Mouse (Mus musculus) forebrain, embryonic 15.5 days (tissue): ENCODE results near the gene Adar. TPM values are rescaled to one million over a fixed set of nuclear protein-coding genes. Genes with fewer than 3 reads are reported as not detected.

Experiments used
- ATAC-seq: fragments of 200-750 bp; cut with Nextera tagmentation; replicated peaks from 2 replicates; pipeline ENCODE4 v1.8.0; 2017; ENCODE audit warnings: mild to moderate bottlenecking, moderate TSS enrichment, moderate library complexity
- H3K27ac ChIP-seq: fragments of 300-500 bp; sonication (generic); replicated peaks from 2 replicates; pipeline ENCODE4 v1.5.1; 2015; ENCODE audit warnings: mild to moderate bottlenecking, inconsistent platforms
- H3K27me3 ChIP-seq: fragments of 300-500 bp; sonication (generic); 2 replicates; pipeline ENCODE4 v1.6.1; 2015; ENCODE audit warnings: inconsistent platforms
- H3K36me3 ChIP-seq: fragments of 300-500 bp; sonication (generic); 2 replicates; pipeline ENCODE4 v1.6.1; 2015; ENCODE audit warnings: mild to moderate bottlenecking, inconsistent platforms
- H3K4me1 ChIP-seq: fragments of 300-500 bp; sonication (generic); 2 replicates; pipeline ENCODE4 v1.6.1; 2015; ENCODE audit warnings: inconsistent platforms
- H3K4me2 ChIP-seq: fragments of 300-500 bp; sonication (generic); replicated peaks from 2 replicates; pipeline ENCODE4 v1.6.1; 2015; ENCODE audit warnings: mild to moderate bottlenecking, inconsistent platforms
- H3K4me3 ChIP-seq: fragments of 300-500 bp; sonication (generic); 2 replicates; pipeline ENCODE4 v1.5.1; 2015; ENCODE audit warnings: mild to moderate bottlenecking, inconsistent platforms
- H3K9ac ChIP-seq: fragments of 300-500 bp; sonication (generic); replicated peaks from 2 replicates; pipeline ENCODE4 v1.6.1; 2015; ENCODE audit warnings: mild to moderate bottlenecking, inconsistent platforms
- H3K9me3 ChIP-seq: fragments of 300-500 bp; sonication (generic); 2 replicates; pipeline ENCODE4 v1.6.1; 2016; ENCODE audit warnings: inconsistent platforms
- WGBS: fragments of 180-500 bp; shearing (Covaris S2); methylation state at CpG from one replicate; pipeline ENCODE4 v1.1.7; 2015; ENCODE audit warnings: mixed read lengths; 5-methylcytosine and 5-hydroxymethylcytosine counted together
- polyA plus RNA-seq: library from polyadenylated mRNA; unstranded; fragments of >200 nt; fragmentation: Nextera tagmentation; extraction: Ambion mirVana; gene quantifications from 2 replicates; pipeline ENCODE4 v1.2.1, GENCODE M21; 2015

The Adar gene
- polyA plus RNA-seq, 1 experiment from 2014 or later: 25.6 TPM

GRCm38 (mm10) chr3:89703596-89703995 lies 11.2 kb upstream of the Adar start:
- no peak overlapping the region for H3K4me3 ChIP-seq
- no peak overlapping the region for H3K9ac ChIP-seq
- H3K4me2 ChIP-seq: no peak overlapping the region
- no peaks in the 10 kb centered on the region for H3K36me3 ChIP-seq
- no peaks in the 10 kb centered on the region for H3K4me1 ChIP-seq
- H3K9me3 ChIP-seq: no peaks in the 10 kb centered on the region
- ATAC-seq: no peak
- H3K27me3 ChIP-seq: no peaks in the 10 kb centered on the region
- H3K27ac ChIP-seq: no peak overlapping the region
- WGBS: 48% methylated on average over 3 of the region's 3 CpGs

- ATAC-seq: no peak
- H3K27ac ChIP-seq: no peak overlapping the region
- no peak overlapping the region for H3K9ac ChIP-seq
- H3K27me3 ChIP-seq: no peaks in the 10 kb centered on the region
- no peaks in the 10 kb centered on the region for H3K4me1 ChIP-seq
- H3K4me3 ChIP-seq: no peak overlapping the region
- WGBS: 78% methylated on average over 6 of the region's 6 CpGs
- H3K4me2 ChIP-seq: no peak overlapping the region
- H3K9me3 ChIP-seq: no peaks in the 10 kb centered on the region
- no peaks in the 10 kb centered on the region for H3K36me3 ChIP-seq
Observed at GRCm38 (mm10) chr3:89704064-89704463, 10.8 kb upstream of the Adar start.

- Histone ChIP-seq H3K4me1 (peaks cover 20% of the 10 kb centered on the region), H3K36me3 (no peaks in the 10 kb centered on the region), H3K4me2 (peak overlapping the region; percentile 66), H3K27ac (peak overlapping the region; percentile 88), H3K9me3 (no peaks in the 10 kb centered on the region), H3K9ac (peak overlapping the region; percentile 72), H3K4me3 (peak overlapping the region; percentile 63), H3K27me3 (no peaks in the 10 kb centered on the region)
- under 1% methylated on average over 59 of the region's 59 CpGs for WGBS
- ATAC-seq: peak; percentile 78
Observed at GRCm38 (mm10) chr3:89715207-89715966, 565 bp downstream of the Adar start.

- no peak for ATAC-seq
- WGBS: 39% methylated on average over 6 of the region's 6 CpGs
Observed at GRCm38 (mm10) chr3:89715967-89716256, 1.1 kb downstream of the Adar start.

GRCm38 (mm10) chr3:89722032-89722431 lies 7.2 kb downstream of the Adar start:
- no peaks in the 10 kb centered on the region for H3K36me3 ChIP-seq
- H3K9me3 ChIP-seq: no peaks in the 10 kb centered on the region
- peaks cover 12% of the 10 kb centered on the region for H3K4me1 ChIP-seq
- no peak overlapping the region for H3K9ac ChIP-seq
- H3K27me3 ChIP-seq: no peaks in the 10 kb centered on the region
- ATAC-seq: no peak
- no peak overlapping the region for H3K4me3 ChIP-seq
- H3K4me2 ChIP-seq: no peak overlapping the region
- no peak overlapping the region for H3K27ac ChIP-seq

More at GRCm38 (mm10) chr3:89715967-89716256, 1.1 kb downstream of the Adar start:
- H3K27me3 ChIP-seq: no peaks in the 10 kb centered on the region
- peaks cover 20% of the 10 kb centered on the region for H3K4me1 ChIP-seq
- peak overlapping the region; percentile 72 for H3K9ac ChIP-seq
- H3K27ac ChIP-seq: peak overlapping the region; percentile 88
- no peaks in the 10 kb centered on the region for H3K36me3 ChIP-seq
- H3K4me3 ChIP-seq: peak overlapping the region; percentile 63
- H3K9me3 ChIP-seq: no peaks in the 10 kb centered on the region
- peak overlapping the region; percentile 66 for H3K4me2 ChIP-seq

GRCm38 (mm10) chr3:89723400-89724084 lies 8.7 kb downstream of the Adar start:
- H3K9me3 ChIP-seq: no peaks in the 10 kb centered on the region
- H3K4me3 ChIP-seq: no peak overlapping the region
- H3K4me1 ChIP-seq: peaks cover 12% of the 10 kb centered on the region
- H3K4me2 ChIP-seq: no peak overlapping the region
- H3K27me3 ChIP-seq: no peaks in the 10 kb centered on the region
- H3K9ac ChIP-seq: no peak overlapping the region
- no peak overlapping the region for H3K27ac ChIP-seq
- WGBS: 58% methylated on average over 7 of the region's 7 CpGs
- H3K36me3 ChIP-seq: no peaks in the 10 kb centered on the region
- ATAC-seq: no peak

- Histone ChIP-seq H3K9me3 (no peaks in the 10 kb centered on the region), H3K27ac (no peak overlapping the region), H3K4me2 (no peak overlapping the region), H3K9ac (no peak overlapping the region), H3K4me1 (peaks cover 30% of the 10 kb centered on the region), H3K27me3 (no peaks in the 10 kb centered on the region), H3K4me3 (no peak overlapping the region), H3K36me3 (no peaks in the 10 kb centered on the region)
- WGBS: 24% methylated on average over 4 of the region's 4 CpGs
- ATAC-seq: no peak; the same call in 1 of the 2 replicates
Observed at GRCm38 (mm10) chr3:89727028-89727427, 12.2 kb downstream of the Adar start.

GRCm38 (mm10) chr3:89728848-89729247 lies 14.0 kb downstream of the Adar start:
- Histone ChIP-seq H3K4me3 (no peak overlapping the region), H3K36me3 (no peaks in the 10 kb centered on the region), H3K4me2 (no peak overlapping the region), H3K27ac (no peak overlapping the region), H3K4me1 (peaks cover 21% of the 10 kb centered on the region), H3K9me3 (no peaks in the 10 kb centered on the region), H3K9ac (no peak overlapping the region), H3K27me3 (no peaks in the 10 kb centered on the region)
- ATAC-seq: no peak
- WGBS: 89% methylated on average over 2 of the region's 2 CpGs

- H3K27me3 ChIP-seq: no peaks in the 10 kb centered on the region
- WGBS: 1% methylated on average over 32 of the region's 32 CpGs
- peak overlapping the region; percentile 40 for H3K9ac ChIP-seq
- peak overlapping the region; percentile 43 for H3K4me3 ChIP-seq
- H3K4me2 ChIP-seq: peak overlapping the region; percentile 56
- peaks cover 18% of the 10 kb centered on the region for H3K4me1 ChIP-seq
- ATAC-seq: peak; percentile 70
- no peaks in the 10 kb centered on the region for H3K9me3 ChIP-seq
- no peaks in the 10 kb centered on the region for H3K36me3 ChIP-seq
- H3K27ac ChIP-seq: peak overlapping the region; percentile 45
Observed at GRCm38 (mm10) chr3:89730350-89731331, 15.8 kb downstream of the Adar start.

GRCm38 (mm10) chr3:89732091-89732490 lies 17.3 kb downstream of the Adar start:
- Histone ChIP-seq H3K9me3 (no peaks in the 10 kb centered on the region), H3K4me2 (no peak overlapping the region), H3K9ac (no peak overlapping the region), H3K27ac (no peak overlapping the region), H3K4me1 (peaks cover 18% of the 10 kb centered on the region), H3K4me3 (no peak overlapping the region), H3K36me3 (peaks cover 6% of the 10 kb centered on the region), H3K27me3 (no peaks in the 10 kb centered on the region)
- 83% methylated on average over 4 of the region's 4 CpGs for WGBS
- no peak for ATAC-seq

- WGBS: 94% methylated on average over 6 of the region's 6 CpGs
- H3K36me3 ChIP-seq: peaks cover 48% of the 10 kb centered on the region
Observed at GRCm38 (mm10) chr3:89738509-89738908, 23.7 kb downstream of the Adar start.

GRCm38 (mm10) chr3:89752307-89752706 lies 37.5 kb downstream of the Adar start:
- H3K4me1 ChIP-seq: 0 out of 2 replicates have a peak, but pooled peaks cover under 1% of the 10 kb centered on the region
- H3K4me2 ChIP-seq: no peak overlapping the region
- no peak overlapping the region for H3K27ac ChIP-seq
- ATAC-seq: no peak
- H3K9ac ChIP-seq: no peak overlapping the region
- WGBS: 26% methylated on average over 1 of the region's 1 CpGs
- no peaks in the 10 kb centered on the region for H3K27me3 ChIP-seq
- H3K4me3 ChIP-seq: no peak overlapping the region
- no peaks in the 10 kb centered on the region for H3K9me3 ChIP-seq
- H3K36me3 ChIP-seq: peaks cover 82% of the 10 kb centered on the region

More at GRCm38 (mm10) chr3:89738509-89738908, 23.7 kb downstream of the Adar start:
- Histone ChIP-seq H3K27me3 (no peaks in the 10 kb centered on the region), H3K4me2 (no peak overlapping the region), H3K4me3 (no peak overlapping the region), H3K9me3 (no peaks in the 10 kb centered on the region), H3K27ac (no peak overlapping the region), H3K4me1 (no peaks in the 10 kb centered on the region), H3K9ac (no peak overlapping the region)
- ATAC-seq: no peak
